Mouse (Mus musculus) G1E (cell line): ENCODE data around the gene Catsperz. TPM values are rescaled to one million over a fixed set of nuclear protein-coding genes. Genes with fewer than 3 reads are reported as not detected.

ENCODE experiments used
- ATAC-seq: 2 replicates; pipeline ENCODE4 v1.8.0; 2016; ENCODE audit warnings: mild to moderate bottlenecking; ENCODE audit not compliant: insufficient number of reproducible peaks, poor library complexity, low FRiP score, severe bottlenecking; ENCODE audit errors: extremely low read depth
- DNase-seq: peaks from one replicate; pipeline ENCODE4 v3.0.0; 2012; ENCODE audit warnings: low spot score
- H3K27me3 ChIP-seq: 2 replicates; pipeline ENCODE4 v1.6.1; 2012; ENCODE audit warnings: mild to moderate bottlenecking, low read length, inconsistent platforms; ENCODE audit not compliant: insufficient read depth
- H3K36me3 ChIP-seq: replicated peaks from 2 replicates; pipeline ENCODE3; 2012; ENCODE audit warnings: mild to moderate bottlenecking, inconsistent platforms
- H3K4me1 ChIP-seq: 2 replicates; pipeline ENCODE4 v1.6.1; 2012; ENCODE audit warnings: low read depth, low read length, inconsistent platforms, mixed read lengths; ENCODE audit not compliant: insufficient read depth
- H3K4me3 ChIP-seq: 2 replicates; pipeline ENCODE4 v1.5.1; 2012; ENCODE audit warnings: low read depth, mild to moderate bottlenecking, inconsistent platforms, low read length, moderate library complexity, mixed read lengths
- H3K9me3 ChIP-seq: replicated peaks from 2 replicates; pipeline ENCODE4 v1.6.1; 2012; ENCODE audit warnings: inconsistent platforms
- CTCF ChIP-seq: IDR thresholded peaks from 2 replicates; pipeline ENCODE4 v1.5.1; 2012; ENCODE audit warnings: low read depth, low read length, inconsistent platforms, mixed read lengths
- GATA1 ChIP-seq: IDR thresholded peaks from 2 replicates; pipeline ENCODE4 v1.6.1; 2012; ENCODE audit warnings: borderline replicate concordance, low read length, inconsistent platforms, mixed read lengths
- GATA2 ChIP-seq: IDR thresholded peaks from 2 replicates; pipeline ENCODE4 v1.6.1; 2012; ENCODE audit warnings: low read depth, low read length, inconsistent platforms, borderline replicate concordance
- POLR2AphosphoS5 ChIP-seq: IDR thresholded peaks from 2 replicates; pipeline ENCODE4 v1.6.1; 2012; ENCODE audit warnings: low read depth, low read length, inconsistent platforms; ENCODE audit not compliant: insufficient replicate concordance
- TAL1 ChIP-seq: conservative IDR thresholded peaks from 2 replicates; pipeline ENCODE4 v1.6.1; 2012; ENCODE audit warnings: low read depth, low read length, inconsistent platforms, mixed read lengths
- polyA plus RNA-seq: library from polyadenylated mRNA; stranded (reverse); fragments of >175 nt; gene quantifications from 2 replicates; pipeline ENCODE4 v1.2.3, GENCODE M21; 2012
- total RNA-seq, 2 experiments: library from RNA; stranded (forward) in 1 of 2; stranded (reverse) in 1 of 2; fragments of 200-1000 nt in 1 of 2; fragments of >200 nt in 1 of 2; fragmentation: Nextera tagmentation in 1 of 2; gene quantifications; 2 replicates each; pipeline ENCODE4 v1.2.3; 2014 to 2017

The Catsperz gene
- total and polyA plus RNA-seq, 3 experiments = 0.11 TPM; not detected in 2

- no peaks in the 10 kb centered on the region for H3K9me3 ChIP-seq
- no peaks in the 10 kb centered on the region for H3K27me3 ChIP-seq
- H3K4me3 ChIP-seq = peak within 1 kb of the TSS; percentile 89
- peaks cover 66% of the 10 kb centered on the region for H3K4me1 ChIP-seq
- ATAC-seq (peak; percentile 72), DNase-seq (peak; percentile 92)
- peaks cover 79% of the 10 kb centered on the region for H3K36me3 ChIP-seq
- TF ChIP-seq TAL1 (no peak), CTCF (no peak), POLR2AphosphoS5 (peak; percentile 84; the same call in 1 of the 2 replicates)
Observed at GRCm38 (mm10) chr19:6909507-6910289, 15.5 kb downstream of the Catsperz start, which contains the start of the genes Trmt112 and Prdx5. Gene Trmt112 (plus strand): TSS chr19:6909698. Gene Prdx5 (minus strand): TSS chr19:6910106.

- peaks cover 60% of the 10 kb centered on the region for H3K4me1 ChIP-seq
- TF ChIP-seq POLR2AphosphoS5 (no peak), GATA1 (no peak), TAL1 (no peak), GATA2 (no peak), CTCF (no peak)
- DNase-seq (no peak), ATAC-seq (no peak)
- peak overlapping the region; percentile 89 for H3K4me3 ChIP-seq
- H3K36me3 ChIP-seq = peaks cover 78% of the 10 kb centered on the region
- H3K27me3 ChIP-seq = no peaks in the 10 kb centered on the region
- no peaks in the 10 kb centered on the region for H3K9me3 ChIP-seq
Observed at GRCm38 (mm10) chr19:6909021-6909420, 16.2 kb downstream of the Catsperz start.

GRCm38 (mm10) chr19:6907811-6908540, 17.2 kb downstream of the Catsperz start:
- DNase-seq (no peak), ATAC-seq (no peak)

GRCm38 (mm10) chr19:6907094-6907493, 18.1 kb downstream of the Catsperz start:
- ATAC-seq (no peak), DNase-seq (no peak)
- Histone ChIP-seq H3K36me3 (peaks cover 61% of the 10 kb centered on the region), H3K4me3 (no peak overlapping the region), H3K4me1 (peaks cover 42% of the 10 kb centered on the region), H3K9me3 (no peaks in the 10 kb centered on the region), H3K27me3 (no peaks in the 10 kb centered on the region)
- TF ChIP-seq TAL1 (no peak), GATA2 (no peak), GATA1 (no peak), POLR2AphosphoS5 (no peak), CTCF (no peak)

More at GRCm38 (mm10) chr19:6907811-6908540, 17.2 kb downstream of the Catsperz start:
- Histone ChIP-seq H3K36me3 (peaks cover 70% of the 10 kb centered on the region), H3K27me3 (no peaks in the 10 kb centered on the region), H3K4me1 (peaks cover 51% of the 10 kb centered on the region), H3K4me3 (peak overlapping the region; percentile 89; the same call in 1 of the 2 replicates), H3K9me3 (no peaks in the 10 kb centered on the region)
- TF ChIP-seq GATA2 (no peak), POLR2AphosphoS5 (no peak), CTCF (no peak), TAL1 (no peak), GATA1 (no peak)

GRCm38 (mm10) chr19:6906199-6906598, 19.0 kb downstream of the Catsperz start:
- peaks cover 33% of the 10 kb centered on the region for H3K4me1 ChIP-seq
- ATAC-seq (no peak), DNase-seq (no peak)
- H3K36me3 ChIP-seq = peaks cover 52% of the 10 kb centered on the region
- no peaks in the 10 kb centered on the region for H3K27me3 ChIP-seq
- H3K4me3 ChIP-seq = no peak overlapping the region
- TF ChIP-seq GATA1 = no peak
- TF ChIP-seq POLR2AphosphoS5 = no peak
- no peak for TF ChIP-seq CTCF
- TF ChIP-seq GATA2 = no peak
- TF ChIP-seq TAL1 = no peak
- no peaks in the 10 kb centered on the region for H3K9me3 ChIP-seq

GRCm38 (mm10) chr19:6905498-6906159, 19.6 kb downstream of the Catsperz start:
- peaks cover 48% of the 10 kb centered on the region for H3K36me3 ChIP-seq
- TF ChIP-seq POLR2AphosphoS5 (no peak), CTCF (no peak), TAL1 (no peak), GATA1 (no peak), GATA2 (no peak)
- peaks cover 30% of the 10 kb centered on the region for H3K4me1 ChIP-seq
- DNase-seq (no peak), ATAC-seq (no peak)
- H3K9me3 ChIP-seq = no peaks in the 10 kb centered on the region
- H3K27me3 ChIP-seq = no peaks in the 10 kb centered on the region
- H3K4me3 ChIP-seq = no peak overlapping the region
